Mouse (Mus musculus) gastrocnemius, adult 18-20 months (tissue): Measurements from ENCODE around the gene Mycbp. TPM values are rescaled to one million over a fixed set of nuclear protein-coding genes. Genes with fewer than 3 reads are reported as not detected.
A peak's percentile ranks its signal among the peaks of the same experiment; 100 is the strongest.

Source experiments
- DNase-seq: peaks from one replicate; pipeline ENCODE4 v3.0.0; 2021; ENCODE audit warnings: low spot score
- long read RNA-seq, 2 experiments: library from polyadenylated mRNA; stranded (forward); transcript quantifications; one replicate each; pipeline ENCODE4 v2.0.0; 2021
- total RNA-seq, 2 experiments: library from RNA; stranded (reverse); gene quantifications; 2 replicates each; pipeline ENCODE4 v1.2.3; 2021

Gene Mycbp
- total RNA-seq = 10 to 100 TPM; 17.9 to 19.5 TPM
- long read RNA-seq, experiment 1, transcript Mycbp-201 (5 exons, 1,685 nt) = major isoform, 19 of 23 reads
- long read RNA-seq, experiment 1, partial matches to known transcripts = 0 of 23 reads
- long read RNA-seq, experiment 1, other reads (novel, unspliced or antisense) = 2 of 23 reads
- long read RNA-seq, experiment 2, transcript Mycbp-201 (5 exons, 1,685 nt) = major isoform, 13 of 14 reads
- long read RNA-seq, experiment 2, partial matches to known transcripts = 0 of 14 reads
- long read RNA-seq, experiment 2, other reads (novel, unspliced or antisense) = 0 of 14 reads

DNA sequence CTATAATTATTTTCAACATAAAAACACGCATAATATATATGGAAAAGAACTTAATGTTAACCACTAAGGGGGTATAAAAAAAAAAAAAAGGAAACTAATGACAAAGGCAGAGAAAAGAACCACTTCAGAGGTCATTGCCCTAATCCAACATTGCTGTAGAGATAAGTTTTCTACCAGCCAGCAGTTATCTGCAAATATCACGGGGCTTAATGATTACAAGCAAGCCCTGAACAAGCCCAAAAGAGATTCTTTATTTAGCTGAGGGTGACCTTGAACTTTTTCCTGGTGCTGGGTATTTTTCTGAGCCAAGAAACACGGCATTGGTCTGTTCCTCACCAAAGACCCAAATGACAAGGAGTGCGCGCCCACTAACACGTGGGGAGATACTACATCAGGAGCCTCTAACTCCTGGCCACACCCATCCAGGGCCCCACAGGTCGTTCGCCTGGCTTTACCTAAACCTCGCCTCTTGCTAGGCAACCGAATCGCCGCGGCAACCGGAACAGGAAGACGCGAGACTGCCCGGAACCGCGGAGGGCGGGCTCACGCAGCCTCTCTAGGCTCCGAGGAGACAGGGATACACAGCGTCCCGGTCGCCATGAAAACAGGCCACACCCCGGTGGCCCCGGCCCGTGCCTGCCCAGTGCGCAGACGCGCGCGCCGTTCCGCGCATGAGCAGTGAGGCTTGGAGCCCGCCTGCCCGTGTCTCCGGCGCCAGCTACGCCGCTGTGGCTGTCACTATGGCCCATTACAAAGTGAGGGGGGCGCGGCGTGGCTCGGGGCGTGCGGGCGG lies at the start of gene Mycbp:
Gene Mycbp (plus strand): TSS at position 500 of the 793 bp plus-strand sequence.
- DNase-seq = peak; percentile 99

DNA sequence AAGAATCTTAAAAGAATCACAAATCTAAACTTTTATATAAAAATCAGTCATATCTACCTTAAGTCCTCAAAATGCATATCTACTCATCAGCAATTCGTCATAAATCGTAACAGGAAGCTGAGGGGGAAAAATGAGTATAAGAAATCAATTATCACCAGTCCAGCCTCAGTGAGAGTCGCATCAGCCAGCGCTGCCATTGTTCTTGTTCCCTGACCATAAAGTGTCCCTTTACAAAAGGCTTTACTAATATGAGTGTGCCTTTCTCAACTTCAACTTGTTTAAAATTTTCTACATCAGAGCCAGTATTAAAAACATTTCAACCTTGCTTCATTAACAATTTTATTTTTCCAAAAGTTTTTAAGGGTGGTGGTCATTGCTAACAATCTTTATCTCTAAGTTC lies 47.7 kb upstream of the Mycbp start:
- DNase-seq = no peak

DNA sequence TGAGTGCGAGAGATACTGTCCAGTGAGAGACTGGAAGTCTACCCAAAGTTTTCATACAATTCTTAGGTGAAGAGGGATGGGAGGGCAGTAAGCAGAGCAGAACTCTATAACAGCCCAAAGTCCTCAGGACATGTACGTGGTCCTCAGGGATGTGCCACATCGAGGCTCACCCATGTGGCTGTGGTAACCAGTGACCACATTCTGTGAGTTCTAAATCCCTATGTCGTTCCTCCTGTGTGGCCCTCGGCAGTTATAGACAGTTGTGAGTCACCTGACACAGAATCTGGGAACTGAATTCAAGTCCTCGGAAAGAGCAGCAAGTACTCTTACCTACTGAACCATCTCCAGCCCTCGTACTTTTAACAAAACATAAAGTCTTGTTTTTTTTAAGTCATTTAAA lies 46.5 kb upstream of the Mycbp start:
- DNase-seq = no peak

DNA sequence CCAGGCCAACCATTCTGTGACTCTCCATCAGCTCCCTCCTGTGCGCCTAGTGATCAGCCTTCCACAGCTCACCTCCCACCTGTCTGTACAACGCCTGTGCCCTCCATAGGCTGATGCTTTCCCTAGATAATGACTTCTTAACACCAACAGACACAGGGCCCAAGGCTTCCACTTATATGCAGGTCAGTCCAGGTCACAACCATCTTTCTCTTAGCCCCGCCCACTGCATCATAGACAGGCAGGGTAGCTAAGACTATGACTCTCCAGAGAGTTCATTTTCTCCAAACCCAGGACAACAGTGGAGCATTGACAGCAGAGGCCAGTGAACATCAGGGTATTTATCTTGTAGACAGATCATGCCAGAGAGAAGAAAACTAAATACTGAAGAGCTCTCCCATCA lies 45.3 kb upstream of the Mycbp start, which contains the start of gene 4933427I04Rik:
Gene 4933427I04Rik (plus strand): TSS at position 301 of the 400 bp plus-strand sequence.
- no peak for DNase-seq

DNA sequence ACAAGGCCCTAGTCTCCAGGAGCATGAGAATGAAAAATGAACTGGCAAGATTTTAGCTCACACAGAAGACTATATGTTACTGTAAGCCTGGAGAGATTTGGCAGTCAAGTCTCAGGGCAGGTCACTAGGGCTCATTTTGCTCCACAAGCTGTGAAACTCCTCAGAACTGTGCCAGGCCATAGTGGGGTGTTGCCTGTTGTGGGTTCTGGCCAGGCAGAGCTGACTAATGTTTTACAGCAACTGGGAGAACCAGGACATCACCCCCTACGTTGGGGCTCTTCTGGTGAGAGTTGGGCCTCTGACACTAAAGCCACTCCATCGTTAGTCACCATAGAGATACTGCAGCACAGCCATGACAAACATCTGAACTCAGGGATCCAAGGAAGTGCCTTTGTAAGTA lies 44.8 kb upstream of the Mycbp start:
- DNase-seq = no peak

DNA sequence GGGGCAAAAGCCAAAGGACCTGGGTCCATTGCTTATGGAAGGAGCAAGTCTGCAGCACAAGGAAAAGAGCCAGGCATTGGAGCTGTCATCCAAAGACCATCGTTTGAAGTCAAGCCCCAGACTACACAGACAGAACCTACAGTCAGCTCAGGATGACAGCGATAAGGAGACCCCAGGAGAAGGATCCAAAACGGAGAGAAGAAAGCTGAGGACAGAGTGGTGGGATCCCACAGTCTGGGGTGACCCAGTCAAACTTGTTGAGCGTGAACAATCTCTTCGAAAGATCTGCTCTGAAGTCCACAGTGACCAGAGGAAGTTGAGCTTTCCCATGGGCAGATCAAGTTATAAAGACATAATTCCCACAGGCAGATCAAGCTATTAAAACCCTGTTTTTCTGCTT lies 44.0 kb upstream of the Mycbp start:
- DNase-seq = no peak

DNA sequence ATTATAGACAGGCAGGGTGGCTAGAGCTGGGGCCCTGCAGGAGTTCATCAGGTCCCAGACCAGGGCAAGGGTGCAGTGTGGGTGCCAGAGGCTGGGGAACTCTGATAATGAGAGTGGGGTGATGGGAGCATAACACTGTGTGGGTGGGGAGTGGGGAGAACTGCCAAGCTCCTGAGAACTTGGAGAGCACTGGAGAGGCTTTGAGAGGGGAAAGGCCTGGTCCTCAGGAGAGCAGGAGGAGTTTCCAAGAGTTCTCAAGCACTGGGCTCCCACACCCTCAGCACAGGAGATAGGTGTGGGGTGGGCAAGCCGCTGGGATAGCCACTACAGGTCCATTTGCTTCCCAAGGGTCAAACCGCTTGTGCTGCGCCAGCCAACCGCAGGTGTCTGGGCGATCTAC lies 10.9 kb upstream of the Mycbp start:
- no peak for DNase-seq

DNA sequence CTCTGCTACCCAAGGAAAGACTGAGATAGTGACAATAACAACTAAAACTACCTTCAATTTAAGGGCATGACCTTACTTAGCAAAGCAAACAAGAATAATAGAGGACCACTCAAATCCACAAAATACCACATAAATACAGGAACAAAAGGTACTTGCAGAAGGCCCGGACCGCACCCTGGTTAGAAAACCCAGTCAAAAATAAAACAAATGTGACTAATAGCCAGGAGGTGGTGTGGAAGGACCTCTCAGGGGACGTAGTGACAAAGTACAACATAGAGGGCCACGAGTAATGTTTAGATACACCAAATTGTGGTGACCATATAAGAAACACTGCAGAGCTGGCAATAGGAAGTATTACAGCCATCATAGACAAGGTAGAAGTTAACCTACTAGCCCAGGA lies 10.3 kb upstream of the Mycbp start:
- no peak for DNase-seq

DNA sequence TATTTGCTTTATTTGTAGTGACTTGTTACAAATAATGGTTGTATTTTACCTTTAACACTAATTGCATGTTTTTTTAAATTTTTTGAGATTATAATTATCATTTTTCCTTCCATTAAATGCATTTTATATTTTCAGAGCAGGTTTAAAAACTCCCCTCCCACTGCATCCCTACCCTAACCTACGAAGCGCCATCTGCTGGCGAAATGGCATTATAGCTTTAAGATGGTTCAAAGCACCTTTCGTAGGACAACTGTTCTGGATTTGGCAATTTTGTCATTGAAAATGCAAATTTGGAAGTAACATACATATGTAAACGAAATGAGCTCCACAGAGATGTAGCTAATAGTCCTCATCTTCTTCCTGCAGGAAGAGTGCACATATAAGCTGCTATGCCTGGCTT lies 5.9 kb upstream of the Mycbp start:
- DNase-seq = peak; percentile 15

DNA sequence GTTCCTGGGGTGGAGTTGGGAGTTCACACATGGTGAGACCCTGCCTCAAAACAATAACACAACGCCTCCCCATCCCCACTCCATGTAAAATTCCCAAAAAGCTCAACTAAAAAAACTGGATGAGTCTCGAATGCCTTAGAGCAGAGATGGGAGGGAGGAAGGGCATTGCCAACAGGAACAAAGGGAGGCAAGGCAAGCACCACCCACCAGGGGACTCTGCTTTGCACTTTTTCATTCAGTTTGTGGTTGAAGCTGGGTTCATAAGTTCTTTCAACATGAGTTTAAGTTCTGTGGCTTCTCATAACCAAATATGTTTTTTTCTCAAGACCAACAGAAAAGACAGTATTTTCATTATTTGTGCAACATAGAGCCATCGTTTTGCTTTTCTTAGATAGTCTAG lies 1.2 kb upstream of the Mycbp start:
- no peak for DNase-seq

DNA sequence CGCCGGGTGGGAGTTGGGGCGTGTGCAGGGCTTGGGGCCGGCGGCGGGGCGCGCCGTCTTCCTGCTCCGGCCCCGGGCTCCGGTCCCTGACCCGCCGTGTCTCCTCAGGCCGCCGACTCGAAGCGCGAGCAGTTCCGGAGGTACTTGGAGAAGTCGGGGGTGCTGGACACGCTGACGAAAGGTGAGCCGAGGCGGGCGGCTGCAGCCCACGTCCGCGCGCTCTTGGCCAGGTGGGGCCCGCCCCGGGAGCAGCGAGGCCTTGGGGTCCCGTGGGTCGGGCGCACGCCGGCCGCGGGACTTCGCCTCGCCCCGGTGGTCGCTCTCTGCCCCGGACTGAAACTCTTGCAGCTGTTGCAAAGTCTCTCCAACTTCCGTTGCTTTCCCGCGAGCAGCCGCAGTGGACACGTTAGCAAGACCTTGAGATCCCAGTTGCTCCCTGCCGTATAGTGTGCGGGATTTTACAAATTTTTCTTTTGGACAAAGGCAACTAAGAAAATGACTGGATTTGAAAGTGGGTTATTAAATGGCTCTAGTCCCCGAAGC lies 565 bp downstream of the Mycbp start:
- no peak for DNase-seq

DNA sequence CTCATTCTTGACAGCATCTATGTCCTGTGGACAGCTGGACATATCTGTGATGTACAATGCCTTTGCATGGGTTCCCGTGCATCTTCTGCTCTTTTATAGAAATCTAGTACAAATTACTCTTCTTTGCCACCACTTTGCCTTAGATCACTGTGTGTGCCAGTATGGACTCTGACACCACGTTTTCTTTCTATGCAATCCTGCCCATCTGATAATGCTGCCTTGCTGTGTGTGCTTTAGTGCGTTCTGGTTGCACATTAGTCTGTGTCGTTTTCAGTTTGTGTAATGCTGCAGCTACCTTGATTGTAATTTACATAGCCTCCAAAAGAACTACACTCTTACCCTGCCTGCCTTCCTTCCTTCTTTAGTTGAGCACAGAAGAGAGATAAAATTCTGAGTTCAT lies 6.9 kb downstream of the Mycbp start:
- DNase-seq = no peak

DNA sequence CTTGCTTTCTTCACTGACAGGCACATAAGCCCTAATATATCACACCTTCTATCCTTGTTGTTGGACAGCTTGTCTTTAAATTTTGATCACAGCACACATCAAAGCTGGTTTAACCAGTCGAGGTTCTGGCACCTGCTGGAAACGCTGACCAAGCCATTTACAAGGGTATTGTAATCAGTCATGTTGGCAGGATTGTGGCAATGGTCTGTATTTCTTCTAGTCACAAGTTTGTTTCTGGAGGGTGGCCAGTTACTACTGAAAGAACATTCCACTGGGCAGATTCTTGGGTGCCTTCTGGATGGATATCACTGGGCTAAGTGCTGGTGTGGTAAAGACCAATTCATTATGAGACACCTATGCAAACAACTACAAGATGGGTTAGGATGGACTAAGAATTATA lies 7.8 kb downstream of the Mycbp start:
- DNase-seq = no peak

DNA sequence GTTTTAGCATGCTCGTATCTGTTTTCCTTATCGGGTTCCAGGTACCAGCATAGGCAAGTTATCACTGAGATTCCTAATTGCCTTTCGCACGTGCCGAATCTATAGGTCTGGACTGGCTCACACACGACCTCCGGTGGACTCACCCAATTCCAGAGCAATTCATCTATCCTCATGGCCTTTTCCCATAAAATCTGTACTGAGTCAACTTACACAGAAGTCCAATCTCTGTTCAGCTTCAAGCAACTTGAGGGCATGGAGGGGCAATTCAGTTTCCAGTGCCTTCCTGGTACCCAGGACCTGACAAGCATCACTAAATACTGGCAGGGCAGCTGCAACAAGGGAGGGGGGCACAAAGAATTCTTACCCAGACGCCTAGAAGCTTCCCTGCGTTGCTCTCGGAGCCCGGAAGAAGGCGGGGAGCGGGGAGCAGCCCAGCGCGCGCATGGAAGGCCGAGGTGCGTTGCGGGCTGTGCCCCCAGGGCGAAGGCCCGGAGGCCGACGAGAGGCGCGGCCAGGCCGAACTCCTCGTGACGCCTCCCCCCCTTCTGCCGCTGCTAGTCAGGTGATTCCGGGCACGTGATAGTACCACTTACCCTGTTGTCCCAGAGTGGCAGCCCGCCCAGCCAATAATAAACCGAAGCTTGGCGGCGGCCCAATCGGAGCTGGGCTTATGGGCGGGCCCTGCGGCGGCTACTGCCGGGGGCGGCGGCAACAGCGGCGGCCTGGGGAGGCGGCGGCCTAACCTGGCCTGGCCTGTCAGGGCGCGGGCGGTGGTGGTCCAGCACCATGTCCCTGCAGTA lies 12.3 kb downstream of the Mycbp start, which contains the start of gene Rragc:
Gene Rragc (plus strand): TSS at position 699 of the 800 bp plus-strand sequence.
- peak; percentile 100 for DNase-seq

DNA sequence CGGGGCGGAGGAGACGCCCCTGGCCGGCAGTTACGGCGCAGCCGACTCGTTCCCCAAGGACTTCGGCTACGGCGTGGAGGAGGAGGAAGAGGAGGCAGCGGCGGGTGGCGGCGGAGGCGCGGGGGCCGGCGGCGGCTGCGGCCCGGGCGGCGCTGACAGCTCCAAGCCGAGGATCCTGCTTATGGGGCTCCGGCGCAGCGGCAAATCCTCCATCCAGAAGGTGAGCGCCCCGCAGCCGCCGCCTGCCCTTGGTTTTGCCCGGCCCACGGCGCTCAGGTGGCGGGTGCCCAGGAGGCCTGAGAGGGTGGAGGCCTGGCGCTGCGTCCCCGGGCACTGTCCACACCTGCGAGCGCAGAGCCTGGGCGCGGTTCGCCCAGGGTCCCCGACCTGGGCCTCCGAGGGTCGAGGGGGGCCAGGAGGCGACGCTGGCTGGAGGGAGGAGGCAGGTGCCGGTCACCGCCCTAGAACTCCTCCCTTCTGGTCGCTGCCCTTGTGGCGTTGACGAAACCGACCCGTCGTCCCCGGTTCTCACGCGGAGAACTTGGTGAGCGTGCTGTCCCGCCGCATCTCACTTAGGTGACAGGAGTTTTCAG lies 13.0 kb downstream of the Mycbp start, which contains the start of gene 4930535I16Rik:
Gene 4930535I16Rik (minus strand): TSS at position 475 of the 593 bp plus-strand sequence.
- peak; percentile 8 for DNase-seq

DNA sequence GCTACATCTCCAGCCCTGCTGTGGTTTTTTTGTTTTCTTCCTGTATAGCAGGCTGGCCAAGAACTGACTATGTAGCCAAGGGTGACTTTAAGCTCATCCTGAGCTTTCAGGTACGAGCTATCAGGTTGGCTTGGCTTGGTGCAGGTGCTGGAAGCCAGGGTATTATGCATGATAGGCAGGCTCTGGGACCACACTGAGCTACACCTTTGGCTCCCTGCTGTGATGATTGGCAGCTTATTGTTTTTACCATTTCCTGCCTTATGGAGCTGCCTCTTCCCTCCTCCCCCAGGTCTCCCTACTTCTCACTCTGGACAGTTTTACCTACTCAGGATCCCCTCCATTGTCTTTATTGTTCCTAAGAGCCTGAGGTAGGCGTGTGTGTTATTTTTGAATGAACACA lies 14.2 kb downstream of the Mycbp start:
- DNase-seq = no peak

DNA sequence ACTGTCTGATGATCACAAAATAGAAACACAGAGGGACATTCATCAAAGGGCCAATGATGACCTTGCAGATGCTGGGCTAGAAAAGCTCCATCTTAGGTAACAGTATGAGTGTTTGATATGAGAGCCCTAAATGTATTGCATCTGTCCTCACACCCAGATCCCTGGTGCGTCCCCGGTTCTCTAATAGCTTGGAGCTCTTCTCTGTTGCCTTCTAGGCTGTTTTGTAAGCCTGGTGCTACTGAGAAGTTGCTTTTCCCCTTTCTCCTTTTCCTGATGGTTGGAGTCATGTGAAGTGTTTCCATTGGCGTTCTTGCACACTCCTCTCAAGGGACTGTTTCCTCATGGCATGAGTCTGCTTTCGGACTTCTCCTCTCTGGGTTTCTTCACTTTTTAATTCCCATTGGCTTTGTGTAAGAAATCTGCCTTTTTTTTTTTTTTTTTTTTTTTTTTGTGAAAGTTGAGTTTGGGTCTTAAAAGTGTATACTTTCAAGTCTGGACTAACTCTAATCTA lies 16.5 kb downstream of the Mycbp start:
- no peak for DNase-seq

DNA sequence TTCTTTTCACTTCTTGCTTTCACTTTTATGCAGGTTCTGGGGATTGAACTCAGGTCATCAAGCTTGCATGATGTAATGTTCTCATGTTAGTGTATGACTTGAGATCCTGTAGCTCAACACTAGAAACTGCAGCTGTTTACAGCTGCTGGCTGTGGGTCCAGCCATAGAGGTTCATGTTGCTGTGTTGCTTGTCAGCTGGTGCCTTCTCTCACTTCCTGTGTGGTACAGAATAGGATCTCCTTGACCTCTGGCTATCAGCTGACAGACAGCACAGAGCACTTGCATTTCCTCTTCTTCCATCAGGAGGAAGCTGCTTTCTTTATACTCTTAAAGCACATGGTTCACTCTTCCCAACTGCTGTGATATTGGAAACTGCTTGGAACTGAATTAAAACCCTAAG lies 23.3 kb downstream of the Mycbp start:
- no peak for DNase-seq

DNA sequence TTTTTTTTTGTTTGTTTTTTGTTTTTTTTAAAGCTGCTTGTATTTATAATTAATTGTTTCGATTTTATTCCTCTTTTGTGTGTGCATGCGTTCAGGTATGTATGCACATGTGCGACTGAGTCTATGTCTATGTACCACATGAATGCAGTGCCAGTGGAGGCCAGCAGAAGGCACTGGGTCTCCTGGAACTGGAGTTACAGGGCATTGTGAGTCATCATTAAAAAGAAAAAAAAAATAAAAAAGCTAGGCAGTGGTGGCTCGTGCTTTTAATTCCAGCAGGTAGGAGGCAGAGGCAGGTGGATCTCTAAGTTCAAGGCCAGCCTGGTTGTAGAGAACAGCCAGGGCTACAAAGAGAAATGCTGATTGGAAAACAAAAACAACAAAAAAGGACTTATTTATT lies 25.4 kb downstream of the Mycbp start:
- no peak for DNase-seq

DNA sequence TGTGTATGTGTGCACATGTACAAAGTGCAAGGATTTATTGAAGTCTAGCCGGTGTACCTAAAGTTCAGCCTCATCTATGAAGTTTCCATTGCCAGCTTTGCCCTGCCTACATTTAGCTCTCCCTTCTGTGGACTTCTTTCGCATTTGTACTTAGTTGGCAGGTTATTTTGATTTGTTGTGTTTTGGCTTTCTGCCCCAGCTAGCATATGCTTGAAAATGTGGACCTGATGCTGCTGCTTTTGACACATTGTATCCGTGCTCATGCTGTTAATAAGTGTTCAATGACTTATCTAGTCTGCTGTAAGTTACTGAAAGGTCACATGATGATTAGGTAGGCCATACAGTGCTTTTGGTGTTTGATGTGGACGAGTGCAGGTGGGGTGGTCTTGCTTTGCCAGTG lies 29.7 kb downstream of the Mycbp start:
- DNase-seq = no peak

DNA sequence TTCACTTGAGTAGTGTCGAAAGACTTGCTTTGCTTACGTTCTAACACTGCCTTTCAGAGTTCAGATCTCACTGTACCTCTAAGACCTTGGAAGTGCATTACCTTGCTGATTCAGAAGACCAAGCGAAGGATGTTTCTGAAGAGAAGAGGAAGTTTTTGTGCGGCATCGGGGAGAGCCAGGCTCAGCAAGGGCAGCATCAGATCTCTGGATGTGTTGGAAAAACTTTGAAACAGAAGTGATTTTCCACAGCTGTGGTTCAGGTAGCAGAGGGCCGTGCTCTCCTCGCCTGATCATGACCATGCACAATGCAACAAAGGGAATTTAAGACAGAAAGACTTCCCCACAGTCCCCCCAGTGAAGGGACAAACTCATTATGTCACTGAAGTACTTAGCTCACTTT lies 31.4 kb downstream of the Mycbp start:
- no peak for DNase-seq
